Mouse (Mus musculus) layer of hippocampus, adult 8-10 months (tissue): ENCODE data around the gene Olfr370. TPM values are rescaled to one million over a fixed set of nuclear protein-coding genes. Genes with fewer than 3 reads are reported as not detected.

ENCODE experiments used
- DNase-seq, 2 experiments: peaks; one replicate each; pipeline ENCODE4 v3.0.0; 2022; ENCODE audit warnings: low spot score in 2 of 2
- total RNA-seq, 4 experiments: library from RNA; stranded (reverse); gene quantifications; 2 replicates each; pipeline ENCODE4 v1.2.4; 2022

Olfr370 gene
- total RNA-seq, 4 experiments from 2014 or later = not detected

GRCm38 (mm10) chr8:83575561-83576515, 40.3 kb downstream of the Olfr370 start:
- DNase-seq = peak; percentile 3 to 14

GRCm38 (mm10) chr8:83576516-83576895, 40.9 kb downstream of the Olfr370 start:
- no peak for DNase-seq

DNA sequence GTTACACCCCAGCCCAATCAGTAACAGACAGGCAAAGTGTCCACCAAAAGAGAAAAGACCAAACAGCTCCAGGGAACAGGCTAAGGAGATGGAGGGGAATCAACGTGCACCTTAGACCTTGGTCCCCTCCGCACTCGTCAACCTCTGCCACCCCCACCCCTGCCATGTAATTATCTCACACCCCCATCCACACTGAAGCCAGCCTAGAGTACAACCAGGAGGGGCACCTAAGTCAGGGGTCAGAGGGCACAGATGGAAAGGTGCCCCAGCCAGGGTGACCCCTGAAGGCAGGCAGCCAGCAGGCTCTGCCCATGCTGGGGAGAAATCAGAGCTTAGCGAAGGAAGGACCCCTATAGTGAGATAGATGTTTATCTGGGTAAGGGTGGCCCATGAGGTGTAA, 41.3 kb downstream of the Olfr370 start:
- DNase-seq = no peak

DNA sequence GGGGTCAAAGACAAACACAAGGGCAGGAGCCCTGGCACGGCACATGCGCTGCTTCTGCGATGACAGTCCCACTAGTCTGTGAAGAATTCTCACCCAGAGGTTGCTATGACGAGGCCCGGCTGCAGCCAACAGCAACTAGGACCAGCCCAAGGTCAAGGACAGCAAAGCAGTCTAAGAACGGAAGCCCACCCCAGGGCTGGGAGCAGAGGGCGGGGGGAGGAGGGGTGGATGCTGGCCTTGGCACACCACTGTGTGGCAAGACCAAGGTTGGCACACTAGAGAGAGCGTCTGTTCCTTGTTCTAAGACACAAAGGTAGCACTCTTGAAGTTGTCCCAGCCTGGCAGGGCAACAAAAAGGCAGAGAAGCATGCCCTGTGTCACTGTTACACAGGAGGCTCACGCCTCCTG, 41.8 kb downstream of the Olfr370 start:
- peak in 1 of 2 experiments; percentile 19 for DNase-seq

- peak in 1 of 2 experiments; percentile 7 for DNase-seq
Observed at GRCm38 (mm10) chr8:83578131-83579055, 42.8 kb downstream of the Olfr370 start.

- DNase-seq = no peak
Observed at GRCm38 (mm10) chr8:83579676-83580075, 44.1 kb downstream of the Olfr370 start.

DNA sequence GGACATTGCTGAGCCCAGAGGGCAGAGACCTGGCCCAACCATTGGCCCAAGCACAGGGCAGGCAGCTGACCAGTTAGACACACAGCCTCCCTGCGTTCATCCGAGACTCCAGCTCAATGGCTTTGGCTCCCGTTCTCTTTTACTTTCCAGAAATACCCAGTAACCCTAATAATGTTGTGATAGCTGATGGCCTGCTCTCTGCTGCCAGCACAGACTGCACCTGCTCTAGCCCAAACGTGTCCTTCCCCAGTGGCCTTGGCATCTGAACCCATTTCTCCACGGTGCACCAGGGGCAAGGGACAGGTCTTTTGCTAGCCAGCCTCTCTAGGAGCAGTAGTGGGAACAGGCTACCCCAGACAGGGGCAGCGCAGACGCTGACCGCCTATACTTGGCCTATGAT, 45.2 kb downstream of the Olfr370 start:
- DNase-seq = no peak

DNA sequence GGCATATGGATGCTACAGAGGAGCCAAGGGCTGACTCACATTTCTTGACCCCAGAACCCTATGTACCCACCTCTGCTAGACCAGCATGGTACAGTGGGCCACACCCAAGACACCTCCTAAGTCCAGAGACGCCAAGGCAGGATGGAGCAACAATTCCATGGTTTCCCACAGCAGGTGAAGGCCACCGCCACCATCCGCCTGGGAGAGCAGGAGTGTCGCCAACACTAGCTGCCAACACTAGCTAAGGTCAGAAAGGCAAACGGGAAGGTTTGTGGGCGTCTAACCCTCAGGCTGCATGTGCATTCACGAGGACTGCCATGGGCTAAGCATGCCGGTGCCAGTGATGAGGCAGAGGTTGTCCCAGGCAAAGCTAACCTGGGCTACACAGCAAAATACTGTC, 46.6 kb downstream of the Olfr370 start:
- no peak for DNase-seq

- no peak for DNase-seq
Observed at GRCm38 (mm10) chr8:83583236-83583635, 47.7 kb downstream of the Olfr370 start.

DNA sequence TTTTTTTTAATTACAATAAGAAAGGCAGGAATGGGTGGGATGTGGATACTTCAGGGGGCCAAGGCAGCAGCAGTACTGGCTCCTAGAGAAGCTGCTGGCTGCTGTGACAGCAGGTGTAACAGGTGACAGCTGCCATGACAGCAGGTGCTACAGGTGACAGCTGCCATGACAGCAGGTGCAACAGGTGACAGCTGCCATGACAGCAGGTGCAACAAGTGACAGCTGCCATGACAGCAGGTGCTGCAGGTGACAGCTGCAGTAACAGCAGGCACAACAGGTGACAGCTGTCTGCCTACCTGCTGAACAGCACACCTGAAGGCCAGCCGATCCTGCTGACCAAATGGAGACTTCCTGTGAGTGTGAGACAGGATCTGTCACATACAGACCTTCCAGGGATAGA, 49.2 kb downstream of the Olfr370 start:
- no peak for DNase-seq

- DNase-seq = no peak
Observed at GRCm38 (mm10) chr8:83585333-83585732, 49.8 kb downstream of the Olfr370 start.

GRCm38 (mm10) chr8:83587644-83588043, 52.1 kb downstream of the Olfr370 start:
- DNase-seq = no peak

- no peak for DNase-seq
Observed at GRCm38 (mm10) chr8:83588886-83589285, 53.3 kb downstream of the Olfr370 start.

GRCm38 (mm10) chr8:83590488-83591023, 55.0 kb downstream of the Olfr370 start:
- DNase-seq = no peak

GRCm38 (mm10) chr8:83592682-83593081, 57.1 kb downstream of the Olfr370 start:
- DNase-seq = no peak

DNA sequence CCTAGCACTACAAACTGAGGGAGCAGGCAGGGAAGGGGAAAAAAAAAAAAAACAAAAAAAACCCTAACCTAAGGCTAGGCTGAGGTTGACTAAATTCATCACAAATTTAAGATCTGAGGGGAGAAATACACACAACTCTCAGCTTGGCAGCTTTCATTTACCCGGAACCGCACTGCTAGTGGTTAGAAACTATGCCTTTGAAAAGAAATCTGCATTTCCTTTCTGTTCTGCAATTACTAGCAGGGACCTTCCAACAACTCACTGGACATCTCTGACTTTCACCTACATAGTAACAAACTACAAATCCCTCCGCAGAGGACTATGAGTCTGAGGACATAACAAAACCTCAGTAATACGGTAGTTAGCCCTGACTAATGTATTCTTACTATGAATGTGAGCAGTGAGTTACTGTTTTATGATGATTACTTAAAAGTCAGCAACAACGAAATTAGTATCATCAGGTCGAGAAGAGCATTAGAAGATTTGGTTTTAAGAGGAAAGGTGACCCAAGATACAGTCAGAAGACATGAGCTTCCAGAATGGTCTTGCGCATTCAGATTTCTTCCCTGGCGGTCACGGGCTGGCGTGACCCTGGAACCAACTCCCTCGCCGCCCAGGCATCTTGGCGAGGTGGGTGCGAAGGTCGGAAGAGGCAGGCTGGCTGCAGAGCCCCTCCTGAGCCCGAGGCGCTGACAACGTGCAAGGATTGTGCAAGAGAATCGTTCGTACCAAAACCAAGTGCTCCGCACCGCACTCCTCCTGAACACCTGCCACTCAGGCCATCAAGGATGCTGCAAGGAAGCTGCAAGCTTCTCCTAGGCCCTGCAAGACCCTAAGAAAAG, 58.0 kb downstream of the Olfr370 start:
- no peak for DNase-seq

GRCm38 (mm10) chr8:83594167-83595049, 58.8 kb downstream of the Olfr370 start:
- peak; percentile 96 to 97 for DNase-seq
